Mouse (Mus musculus) lung, adult 2 months (tissue): ENCODE results near the gene Hspa2. TPM values are rescaled to one million over a fixed set of nuclear protein-coding genes. Genes with fewer than 3 reads are reported as not detected.

Source experiments
- DNase-seq: peaks from one replicate; pipeline ENCODE4 v3.0.0; 2022
- H3K4me1 ChIP-seq: fragments of 200-500 bp; 2 replicates; pipeline ENCODE4 v1.6.1; 2011; ENCODE audit warnings: low read length; ENCODE audit not compliant: control insufficient read depth, insufficient read depth
- H3K4me3 ChIP-seq: fragments of 200-500 bp; replicated peaks from 2 replicates; pipeline ENCODE3; 2011; ENCODE audit warnings: low read depth, mild to moderate bottlenecking, control low read depth, low read length; ENCODE audit errors: extremely low read depth
- CTCF ChIP-seq: fragments of 200-500 bp; IDR thresholded peaks from 2 replicates; pipeline ENCODE4 v1.5.1; 2011; ENCODE audit warnings: mild to moderate bottlenecking, low read length, control low read depth; ENCODE audit not compliant: insufficient read depth
- POLR2A ChIP-seq: fragments of 200-500 bp; IDR thresholded peaks from 2 replicates; pipeline ENCODE4 v1.6.1; 2011; ENCODE audit warnings: low read depth, mild to moderate bottlenecking, control low read depth, low read length, borderline replicate concordance; ENCODE audit errors: extremely low read depth
- WGBS: fragments of 180-500 bp; shearing (Covaris S2); methylation state at CpG from one replicate; pipeline ENCODE4 v1.1.7; 2018; 5-methylcytosine and 5-hydroxymethylcytosine counted together
- polyA plus RNA-seq: library from polyadenylated mRNA; depleted of rRNA; stranded (reverse); fragments of >200 nt; gene quantifications from 2 replicates; pipeline ENCODE4 v1.2.3, GENCODE M21; 2012; rRNA removed

Gene Hspa2
- polyA plus RNA-seq: 16.4 and 24.0 TPM in 2 replicates

DNA sequence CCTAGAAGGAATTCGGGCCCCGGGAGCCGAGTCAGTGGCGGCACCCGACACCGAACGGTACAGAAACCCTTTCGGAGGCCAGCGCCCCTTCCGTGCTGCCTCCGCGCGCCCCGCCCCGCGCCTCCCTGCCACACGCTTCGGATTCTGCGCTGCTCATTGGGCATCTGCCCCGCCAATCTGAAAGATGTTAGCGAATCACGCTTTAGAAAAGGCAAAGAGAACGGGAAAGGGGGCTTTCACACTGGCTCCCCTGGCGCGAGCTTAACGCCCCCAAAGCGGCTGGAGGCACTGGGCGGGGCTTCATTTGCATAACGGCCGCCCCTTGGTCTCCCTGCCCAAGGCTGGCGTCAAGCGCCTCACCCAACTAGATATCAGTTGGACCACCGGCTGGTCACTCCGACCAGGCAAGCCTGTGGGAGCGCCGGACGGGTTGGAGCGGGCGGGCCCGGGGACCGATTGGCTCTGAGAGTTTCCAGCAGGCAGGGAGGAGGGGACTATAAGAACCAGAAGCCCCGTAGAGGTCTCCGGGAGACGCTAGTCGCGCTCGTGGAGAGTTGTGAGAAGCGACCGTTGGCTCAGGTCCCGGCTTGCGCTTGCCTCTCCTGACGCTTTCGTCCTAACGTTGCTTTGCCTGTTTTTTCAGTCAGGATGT is at the start of gene Hspa2:
Hspa2 (plus strand) TSS at position 291 of the 652 bp plus-strand sequence.
- under 1% methylated on average over 54 of the region's 54 CpGs for WGBS
- peak within 1 kb of the TSS; percentile 81 for H3K4me3 ChIP-seq
- TF ChIP-seq POLR2A (peak; percentile 100), CTCF (no peak)
- DNase-seq: peak; percentile 100
- peaks cover 12% of the 10 kb centered on the region for H3K4me1 ChIP-seq

DNA sequence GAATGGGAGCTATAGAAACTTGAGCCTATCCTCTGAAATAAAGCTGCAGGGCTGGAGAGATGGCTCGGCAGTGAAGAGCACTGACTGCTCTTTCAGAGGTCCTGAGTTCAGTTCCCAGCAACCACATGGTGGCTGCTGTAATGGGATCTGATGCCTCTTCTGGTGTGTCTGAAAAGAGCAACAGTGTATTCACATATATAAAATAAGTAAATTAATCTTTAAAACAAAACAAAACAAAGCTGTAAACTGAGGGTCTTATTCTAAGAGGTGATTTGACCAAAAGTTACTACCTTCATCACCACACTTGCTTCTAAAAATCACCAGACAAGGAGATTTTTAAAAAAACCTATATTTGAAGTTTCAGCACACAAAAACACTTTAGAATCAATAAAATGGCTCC is 43.1 kb upstream of the Hspa2 start:
- no peak for DNase-seq
- TF ChIP-seq CTCF: no peak
- no peak for TF ChIP-seq POLR2A
- Histone ChIP-seq H3K4me3 (no peak overlapping the region), H3K4me1 (no peaks in the 10 kb centered on the region)
- WGBS: 88% methylated on average over 1 of the region's 1 CpGs

DNA sequence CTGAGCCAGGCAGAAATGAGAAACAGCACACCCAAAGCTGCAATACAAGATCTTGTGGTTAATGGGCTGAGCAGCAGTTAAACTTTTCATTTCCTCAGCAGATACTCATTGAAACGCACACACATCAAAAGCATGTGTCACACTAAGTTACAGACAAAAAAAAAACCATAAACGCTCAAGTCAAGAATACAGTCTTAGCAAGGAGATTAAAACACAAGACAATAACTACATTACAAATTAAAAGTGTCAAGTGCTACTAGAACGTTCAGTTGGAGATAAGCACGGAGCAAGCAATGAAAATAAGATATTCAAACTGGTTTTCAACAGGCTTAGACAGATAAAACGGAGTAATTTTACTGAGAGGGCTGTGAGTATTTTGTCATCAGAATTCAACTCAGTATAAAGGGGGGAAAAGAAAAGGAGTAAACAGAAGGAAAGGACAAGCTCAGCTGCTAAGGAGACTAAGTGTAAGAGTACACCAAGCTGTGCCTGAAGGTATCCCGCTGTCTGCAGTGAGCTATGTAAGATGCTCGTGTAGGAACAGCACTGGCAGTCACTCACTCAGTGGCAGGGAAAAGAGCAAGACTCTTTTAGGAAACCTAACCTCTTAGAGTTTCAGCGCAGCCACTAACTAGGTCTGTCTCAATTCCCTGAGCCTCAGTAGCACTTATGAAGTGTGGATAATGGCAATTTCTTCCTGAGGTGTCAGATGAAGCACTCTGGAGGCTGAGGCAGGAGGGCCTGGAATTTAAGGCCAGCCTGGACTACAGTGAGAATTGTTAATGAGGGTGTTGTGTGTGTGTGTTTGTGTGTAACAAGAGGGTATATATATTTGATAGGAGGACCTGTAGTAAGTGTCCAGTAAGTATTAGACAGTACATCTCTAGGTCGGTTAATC is 42.3 kb upstream of the Hspa2 start:
- Histone ChIP-seq H3K4me3 (no peak overlapping the region), H3K4me1 (no peaks in the 10 kb centered on the region)
- TF ChIP-seq CTCF: no peak
- TF ChIP-seq POLR2A: no peak
- 59% methylated on average over 9 of the region's 9 CpGs for WGBS
- DNase-seq: no peak

DNA sequence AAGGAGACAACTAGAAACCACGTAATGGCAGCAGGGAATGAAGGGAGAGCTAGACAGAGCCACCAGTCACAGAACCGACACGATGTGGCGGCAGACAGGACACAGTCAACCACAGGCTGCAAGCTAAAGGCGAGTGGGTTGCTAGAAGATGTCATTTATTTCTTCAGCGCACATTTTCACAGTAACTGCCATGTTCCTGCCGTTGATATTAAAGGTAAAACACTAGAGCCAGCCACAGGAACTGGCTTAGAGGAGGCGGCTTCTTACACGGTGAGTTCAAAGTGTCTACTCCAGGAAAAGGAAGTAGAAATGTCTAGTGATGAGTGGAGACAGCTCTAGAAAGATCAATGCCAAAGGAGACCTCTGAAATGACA is 41.7 kb upstream of the Hspa2 start:
- H3K4me3 ChIP-seq: no peak overlapping the region
- 60% methylated on average over 9 of the region's 9 CpGs for WGBS
- no peak for DNase-seq
- H3K4me1 ChIP-seq: no peaks in the 10 kb centered on the region; the same call in 1 of the 2 replicates
- TF ChIP-seq CTCF (no peak), POLR2A (no peak)

DNA sequence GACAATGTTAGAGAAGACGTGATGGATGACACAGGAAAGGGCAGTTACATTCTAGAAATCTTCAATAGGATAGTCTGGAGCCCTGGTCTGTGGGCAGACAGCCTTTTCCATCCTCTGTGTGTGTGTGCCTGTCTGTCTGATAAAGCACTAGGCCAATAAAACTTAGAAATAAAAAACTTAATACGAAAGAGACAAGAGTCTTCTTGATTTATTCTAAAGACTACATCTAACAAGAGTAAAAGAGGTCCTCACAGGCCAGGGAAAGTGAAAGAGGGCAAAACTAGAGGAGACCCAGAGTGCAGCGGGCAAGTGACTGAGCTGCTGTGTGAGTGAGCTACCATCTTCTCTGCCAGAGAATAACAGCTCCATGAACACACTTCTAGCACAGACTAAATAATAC is 37.7 kb upstream of the Hspa2 start:
- H3K4me3 ChIP-seq: no peak overlapping the region
- DNase-seq: no peak
- peaks cover 3% of the 10 kb centered on the region; the same call in 1 of the 2 replicates for H3K4me1 ChIP-seq
- WGBS: 72% methylated on average over 3 of the region's 3 CpGs
- TF ChIP-seq CTCF (no peak), POLR2A (no peak)

DNA sequence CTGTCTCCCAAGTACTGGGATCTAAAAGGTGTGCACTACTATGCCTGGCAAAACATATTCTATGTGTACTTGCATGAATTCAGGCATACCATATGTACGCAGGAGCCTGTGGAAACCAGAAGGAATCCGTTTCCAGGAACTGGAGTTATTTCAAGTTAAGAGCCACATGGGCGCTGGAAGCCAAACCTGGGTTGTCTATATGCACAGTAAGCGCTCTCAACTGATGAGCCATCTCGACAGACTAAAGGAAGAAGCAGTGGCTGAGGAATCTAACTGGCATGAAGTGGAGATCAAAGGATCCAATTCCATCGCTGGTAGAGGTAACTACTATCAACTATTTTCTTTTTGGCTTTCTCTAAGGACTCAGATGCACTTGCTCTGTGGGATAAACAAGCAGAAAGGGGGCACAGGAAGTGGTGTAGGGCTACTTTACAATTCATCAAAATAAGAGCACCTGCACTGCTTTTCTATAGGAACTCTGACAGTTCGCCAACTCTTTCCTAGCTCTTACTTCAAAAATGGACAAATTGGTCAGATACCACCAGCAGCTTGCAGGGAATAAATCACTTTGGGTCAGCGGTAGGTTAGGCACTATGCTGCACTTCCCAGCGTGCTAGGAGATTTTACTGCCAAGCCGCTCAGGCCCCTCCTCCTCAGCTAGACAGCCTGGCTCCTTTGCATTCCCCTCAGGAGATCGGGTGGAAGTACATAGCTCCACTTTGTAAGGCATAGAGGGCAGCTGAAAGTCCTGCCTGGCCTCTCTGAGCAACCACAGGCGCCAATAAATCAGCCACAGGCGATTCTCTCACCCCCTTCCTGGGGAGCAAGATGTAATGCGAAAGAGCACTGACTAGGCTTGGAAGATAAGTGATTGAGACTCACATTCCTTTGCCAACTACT is 36.6 kb upstream of the Hspa2 start:
- no peak for TF ChIP-seq CTCF
- no peak for TF ChIP-seq POLR2A
- H3K4me3 ChIP-seq: no peak overlapping the region
- 35% methylated on average over 14 of the region's 14 CpGs for WGBS
- no peak for DNase-seq
- peaks cover 6% of the 10 kb centered on the region; the same call in 1 of the 2 replicates for H3K4me1 ChIP-seq

DNA sequence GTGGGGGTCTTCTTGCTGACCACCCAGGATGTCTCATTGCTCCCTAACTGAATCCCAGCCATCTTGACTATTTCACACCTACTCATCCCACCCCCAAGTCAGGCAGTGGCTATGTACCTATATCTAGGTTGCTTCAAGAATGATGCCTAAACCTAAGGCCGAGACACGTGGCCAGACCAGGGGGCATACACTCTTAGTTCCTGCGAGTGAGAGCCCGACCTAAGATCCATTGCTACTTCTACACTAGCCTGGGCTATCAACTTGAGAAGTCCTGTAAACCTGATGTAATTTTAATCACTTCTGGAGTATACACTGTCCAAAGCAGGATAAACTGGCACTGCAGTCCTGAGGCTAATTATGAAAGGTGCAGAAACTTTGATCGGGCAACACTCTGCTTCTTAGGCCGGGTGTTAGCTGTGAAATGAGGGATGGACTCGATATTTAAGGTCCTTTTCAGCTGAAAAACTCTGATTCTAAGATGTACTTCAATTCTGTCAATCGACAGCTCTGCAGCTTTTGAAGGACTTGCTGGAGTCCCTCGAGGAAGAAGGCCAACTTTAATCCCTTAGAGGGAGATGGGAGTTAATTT is 35.7 kb upstream of the Hspa2 start:
- peak overlapping the region; percentile 89 for H3K4me3 ChIP-seq
- no peak for DNase-seq
- 23% methylated on average over 9 of the region's 9 CpGs for WGBS
- TF ChIP-seq CTCF (no peak), POLR2A (no peak)
- peaks cover 13% of the 10 kb centered on the region; the same call in 1 of the 2 replicates for H3K4me1 ChIP-seq

DNA sequence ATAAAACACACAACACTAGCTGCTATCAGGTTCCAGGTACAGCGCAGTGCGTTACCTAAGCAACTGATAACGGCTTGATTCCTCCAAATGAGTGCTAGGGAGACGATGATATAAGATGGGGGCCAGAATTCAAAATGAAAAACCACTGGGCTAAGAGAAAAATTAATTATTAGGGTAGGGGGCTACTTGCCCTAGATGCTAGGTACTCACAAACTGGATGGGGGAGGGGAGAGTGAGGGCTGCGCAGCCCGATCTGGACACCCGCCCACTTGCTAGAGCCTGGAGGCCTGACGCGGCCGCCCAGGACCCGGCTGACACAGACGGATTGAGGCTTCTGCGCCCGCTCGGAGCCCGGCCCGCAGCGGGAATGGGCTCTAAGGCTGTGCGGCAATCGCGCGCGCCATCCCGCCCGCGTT is 35.2 kb upstream of the Hspa2 start:
- Histone ChIP-seq H3K4me3 (peak overlapping the region; percentile 89), H3K4me1 (peaks cover 13% of the 10 kb centered on the region; the same call in 1 of the 2 replicates)
- 4% methylated on average over 26 of the region's 26 CpGs for WGBS
- DNase-seq: no peak
- TF ChIP-seq POLR2A: no peak
- TF ChIP-seq CTCF: no peak
